Mouse (Mus musculus) forebrain, embryonic 14.5 days (tissue): Measurements from ENCODE around the gene Ankrd44. TPM values are rescaled to one million over a fixed set of nuclear protein-coding genes. Genes with fewer than 3 reads are reported as not detected.
A peak's percentile ranks its signal among the peaks of the same experiment; 100 is the strongest.

ENCODE experiments used
- ATAC-seq: fragments of 200-750 bp; cut with Nextera tagmentation; 2 replicates; pipeline ENCODE4 v1.8.0; 2017; ENCODE audit warnings: mild to moderate bottlenecking, moderate library complexity
- DNase-seq: peaks from one replicate; pipeline ENCODE4 v3.0.0-alpha.2; 2015; ENCODE audit warnings: low spot score
- H3K27ac ChIP-seq: fragments of 300-500 bp; sonication (generic); 2 replicates; pipeline ENCODE4 v1.5.1; 2014; ENCODE audit warnings: low read depth, mild to moderate bottlenecking, control low read depth, low read length, moderate library complexity
- H3K27me3 ChIP-seq: fragments of 300-500 bp; sonication (generic); replicated peaks from 2 replicates; pipeline ENCODE4 v1.6.1; 2014; ENCODE audit warnings: low read length, control low read depth, mixed read lengths; ENCODE audit not compliant: control insufficient read depth, insufficient read depth
- H3K36me3 ChIP-seq: fragments of 300-500 bp; sonication (generic); 2 replicates; pipeline ENCODE4 v1.6.1; 2014; ENCODE audit warnings: low read length, control low read depth; ENCODE audit not compliant: control insufficient read depth, insufficient read depth
- H3K4me1 ChIP-seq: fragments of 300-500 bp; sonication (generic); 2 replicates; pipeline ENCODE4 v1.6.1; 2014; ENCODE audit warnings: antibody characterized with exemption, low read length, control low read depth; ENCODE audit not compliant: control insufficient read depth, insufficient read depth
- H3K4me2 ChIP-seq: fragments of 300-500 bp; sonication (generic); 2 replicates; pipeline ENCODE4 v1.6.1; 2014; ENCODE audit warnings: mild to moderate bottlenecking, control low read depth, low read length
- H3K4me3 ChIP-seq: fragments of 300-500 bp; sonication (generic); 2 replicates; pipeline ENCODE4 v1.5.1; 2014; ENCODE audit warnings: low read depth, low read length, control low read depth
- H3K9ac ChIP-seq: fragments of 300-500 bp; sonication (generic); 2 replicates; pipeline ENCODE4 v1.6.1; 2014; ENCODE audit warnings: mild to moderate bottlenecking, low read length, control low read depth, moderate library complexity
- H3K9me3 ChIP-seq: fragments of 300-500 bp; sonication (generic); replicated peaks from 2 replicates; pipeline ENCODE4 v1.6.1; 2016; ENCODE audit warnings: low read length, control low read depth, mixed read lengths; ENCODE audit not compliant: control insufficient read depth
- WGBS: fragments of 180-500 bp; shearing (Covaris S2); extraction: QIAGEN DNeasy Blood & Tissue Kit; methylation state at CpG from one replicate; pipeline ENCODE4 v1.1.7; 2014; 5-methylcytosine and 5-hydroxymethylcytosine counted together
- polyA plus RNA-seq: library from polyadenylated mRNA; unstranded; fragments of >200 nt; fragmentation: Nextera tagmentation; extraction: Ambion mirVana; gene quantifications from 2 replicates; pipeline ENCODE4 v1.2.1, GENCODE M21; 2014

Ankrd44 gene
- polyA plus RNA-seq, 1 experiment from 2014 or later: 18.9 TPM

- Histone ChIP-seq H3K4me2 (no peak overlapping the region), H3K36me3 (no peaks in the 10 kb centered on the region), H3K4me1 (peaks cover 4% of the 10 kb centered on the region; the same call in 1 of the 2 replicates), H3K9me3 (no peaks in the 10 kb centered on the region), H3K9ac (no peak overlapping the region), H3K4me3 (no peak overlapping the region), H3K27ac (no peak overlapping the region), H3K27me3 (no peaks in the 10 kb centered on the region)
- DNase-seq (no peak), ATAC-seq (no peak)
- 85% methylated on average over 8 of the region's 8 CpGs for WGBS
Observed at GRCm38 (mm10) chr1:54743072-54743471, 183.1 kb downstream of the Ankrd44 start.

GRCm38 (mm10) chr1:54740936-54741335 is 185.3 kb downstream of the Ankrd44 start:
- 74% methylated on average over 5 of the region's 5 CpGs for WGBS

DNA sequence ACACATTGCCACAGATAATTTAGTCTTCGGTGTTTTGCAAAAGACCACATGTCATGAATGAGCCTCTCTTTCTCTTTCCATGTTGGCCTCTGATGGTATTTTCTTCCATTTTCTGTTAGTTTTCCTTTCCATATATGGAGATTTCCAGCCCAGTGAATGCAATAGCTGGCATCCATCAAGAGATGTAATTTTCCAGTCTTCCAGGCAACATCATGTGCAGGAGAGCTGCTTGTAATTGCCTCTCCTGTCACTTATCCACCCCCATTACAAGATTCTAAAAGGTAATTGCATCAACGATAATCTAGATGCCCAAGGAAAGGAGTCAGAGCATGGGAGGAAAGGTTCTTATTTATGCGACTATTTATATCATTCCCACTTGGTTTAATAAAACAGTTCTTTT is 188.7 kb downstream of the Ankrd44 start:
- Histone ChIP-seq H3K4me2 (no peak overlapping the region), H3K36me3 (no peaks in the 10 kb centered on the region), H3K9ac (no peak overlapping the region), H3K9me3 (no peaks in the 10 kb centered on the region), H3K4me3 (no peak overlapping the region), H3K27me3 (no peaks in the 10 kb centered on the region), H3K4me1 (peaks cover 8% of the 10 kb centered on the region; the same call in 1 of the 2 replicates), H3K27ac (no peak overlapping the region)
- ATAC-seq (no peak; the same call in 1 of the 2 replicates), DNase-seq (peak; percentile 39)
- 77% methylated on average over 3 of the region's 3 CpGs for WGBS

More at GRCm38 (mm10) chr1:54740936-54741335, 185.3 kb downstream of the Ankrd44 start:
- no peaks in the 10 kb centered on the region for H3K36me3 ChIP-seq
- H3K4me2 ChIP-seq: no peak overlapping the region
- ATAC-seq: no peak
- H3K4me1 ChIP-seq: peaks cover 4% of the 10 kb centered on the region; the same call in 1 of the 2 replicates
- no peak overlapping the region for H3K9ac ChIP-seq
- no peaks in the 10 kb centered on the region for H3K9me3 ChIP-seq
- H3K27me3 ChIP-seq: no peaks in the 10 kb centered on the region
- DNase-seq: no peak
- H3K4me3 ChIP-seq: no peak overlapping the region
- H3K27ac ChIP-seq: no peak overlapping the region

DNA sequence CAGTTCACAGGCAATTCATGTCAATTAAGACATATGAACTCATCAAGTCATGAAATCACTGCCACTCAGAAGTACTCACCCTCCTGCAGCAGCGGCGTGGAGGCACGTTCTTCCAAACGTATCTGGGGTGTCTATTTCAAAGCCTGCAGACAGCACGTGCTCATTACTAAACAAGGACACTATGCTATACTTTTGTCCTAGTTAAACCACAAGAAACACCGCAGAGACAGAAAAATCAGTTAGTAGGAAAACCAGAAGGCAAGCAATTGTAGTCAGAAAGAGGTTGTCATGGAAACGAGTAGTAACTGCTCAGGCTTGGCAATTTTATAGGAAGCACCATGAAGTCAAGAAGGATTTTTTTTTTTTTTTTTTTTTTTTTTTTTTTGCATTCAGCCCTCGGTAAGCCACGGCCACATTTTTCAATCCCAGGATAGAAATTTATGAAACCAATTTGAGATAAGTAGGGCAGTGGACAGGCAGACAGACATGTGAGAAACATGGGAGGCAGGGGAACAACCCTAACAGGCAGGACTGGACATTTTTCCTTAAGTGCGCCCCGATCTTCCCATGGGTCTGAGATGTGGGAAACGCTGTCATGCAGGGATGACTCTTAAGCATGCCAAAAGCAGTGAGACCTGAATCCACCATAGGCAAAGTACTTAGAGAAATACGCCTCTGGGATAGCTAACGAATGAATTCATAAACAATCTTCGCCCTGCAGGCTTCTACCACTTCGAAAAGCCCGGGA is 191.1 kb downstream of the Ankrd44 start:
- Histone ChIP-seq H3K27ac (peak overlapping the region; percentile 36; the same call in 1 of the 2 replicates), H3K4me3 (no peak overlapping the region), H3K36me3 (no peaks in the 10 kb centered on the region), H3K4me2 (no peak overlapping the region), H3K9me3 (no peaks in the 10 kb centered on the region), H3K9ac (no peak overlapping the region), H3K27me3 (no peaks in the 10 kb centered on the region), H3K4me1 (peaks cover 8% of the 10 kb centered on the region; the same call in 1 of the 2 replicates)
- 58% methylated on average over 17 of the region's 17 CpGs for WGBS
- peak; percentile 78 for DNase-seq
- peak; percentile 67; the same call in 1 of the 2 replicates for ATAC-seq

DNA sequence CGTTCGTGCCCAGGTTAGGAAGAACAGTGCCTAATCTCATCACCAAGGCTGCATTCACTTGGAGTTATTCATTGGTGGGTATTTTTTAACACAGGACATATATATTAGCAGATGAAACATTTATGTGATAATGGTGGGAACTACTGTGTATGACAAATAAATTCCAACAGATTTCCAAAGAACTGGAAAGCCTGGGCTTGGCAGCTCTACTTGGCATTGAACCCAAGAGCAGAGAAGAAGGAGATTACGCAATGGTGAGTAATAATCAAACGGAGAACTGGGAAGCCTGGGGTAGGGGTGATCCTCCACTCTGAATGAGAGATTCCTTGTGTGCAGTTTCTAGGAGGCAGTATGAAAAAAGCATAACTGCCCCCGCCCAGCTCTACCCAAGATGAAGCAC is 196.9 kb downstream of the Ankrd44 start:
- Histone ChIP-seq H3K36me3 (0 out of 2 replicates have a peak, but pooled peaks cover 3% of the 10 kb centered on the region), H3K4me2 (no peak overlapping the region), H3K27me3 (no peaks in the 10 kb centered on the region), H3K9me3 (no peaks in the 10 kb centered on the region), H3K4me3 (no peak overlapping the region), H3K27ac (no peak overlapping the region), H3K4me1 (no peaks in the 10 kb centered on the region), H3K9ac (no peak overlapping the region)
- ATAC-seq: no peak
- 90% methylated on average over 5 of the region's 5 CpGs for WGBS
- DNase-seq: no peak

DNA sequence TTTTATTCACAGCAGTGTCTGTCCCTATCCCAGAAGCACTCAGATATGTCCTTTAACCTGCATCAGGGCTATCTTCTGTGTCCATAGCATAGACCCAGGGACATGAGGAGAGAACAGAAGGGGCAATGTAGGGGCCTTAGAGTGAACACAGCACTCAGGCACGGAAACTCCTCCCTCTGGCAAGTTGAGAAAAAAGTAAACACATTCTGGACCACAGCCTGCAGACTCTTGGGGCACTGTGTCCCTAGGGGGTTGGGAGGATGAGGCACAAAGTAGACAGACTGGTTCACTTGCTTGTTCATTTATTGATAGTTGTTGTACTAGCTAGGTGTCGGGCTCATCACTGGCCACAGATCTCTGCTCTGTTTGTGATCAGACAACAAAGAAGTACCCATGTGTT is 199.6 kb downstream of the Ankrd44 start:
- Histone ChIP-seq H3K4me1 (no peaks in the 10 kb centered on the region), H3K27me3 (no peaks in the 10 kb centered on the region), H3K27ac (no peak overlapping the region), H3K9ac (no peak overlapping the region), H3K36me3 (0 out of 2 replicates have a peak, but pooled peaks cover 3% of the 10 kb centered on the region), H3K4me3 (no peak overlapping the region), H3K9me3 (no peaks in the 10 kb centered on the region), H3K4me2 (no peak overlapping the region)
- WGBS: 77% methylated on average over 2 of the region's 2 CpGs
- no peak for ATAC-seq
- no peak for DNase-seq

DNA sequence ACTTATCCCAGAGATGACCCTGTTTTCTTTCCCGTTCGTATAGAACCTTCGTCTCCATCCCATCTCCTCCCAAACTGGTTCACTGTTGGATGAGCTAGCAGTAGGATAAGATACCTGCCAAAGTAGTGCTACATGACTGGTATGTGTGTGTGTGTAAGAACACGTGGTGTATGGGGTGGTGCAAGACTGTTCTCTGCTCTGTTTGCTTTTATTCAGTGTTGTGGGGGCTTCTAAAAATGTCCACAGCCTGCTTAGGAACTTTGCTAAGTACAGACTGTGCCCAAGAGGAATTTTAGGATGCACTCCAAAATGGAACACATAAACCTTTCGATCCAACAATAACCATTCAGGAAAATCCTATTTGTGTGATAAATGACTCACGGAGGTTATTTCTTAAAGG is 209.3 kb downstream of the Ankrd44 start:
- peaks cover 3% of the 10 kb centered on the region; the same call in 1 of the 2 replicates for H3K4me1 ChIP-seq
- no peak for ATAC-seq
- H3K4me2 ChIP-seq: no peak overlapping the region
- no peak overlapping the region for H3K4me3 ChIP-seq
- no peaks in the 10 kb centered on the region for H3K9me3 ChIP-seq
- H3K27ac ChIP-seq: no peak overlapping the region
- no peaks in the 10 kb centered on the region for H3K36me3 ChIP-seq
- H3K9ac ChIP-seq: no peak overlapping the region
- no peak for DNase-seq
- H3K27me3 ChIP-seq: no peaks in the 10 kb centered on the region
- 97% methylated on average over 6 of the region's 6 CpGs for WGBS

GRCm38 (mm10) chr1:54715061-54715760 is 211.0 kb downstream of the Ankrd44 start:
- Histone ChIP-seq H3K4me1 (peaks cover 3% of the 10 kb centered on the region; the same call in 1 of the 2 replicates), H3K36me3 (no peaks in the 10 kb centered on the region), H3K27ac (no peak overlapping the region), H3K9ac (no peak overlapping the region), H3K27me3 (no peaks in the 10 kb centered on the region), H3K4me2 (no peak overlapping the region), H3K9me3 (no peaks in the 10 kb centered on the region), H3K4me3 (no peak overlapping the region)
- peak; percentile 48; the same call in 1 of the 2 replicates for ATAC-seq
- 26% methylated on average over 8 of the region's 8 CpGs for WGBS
- peak; percentile 77 for DNase-seq
